Mouse (Mus musculus) kidney, adult 8-10 months (tissue): Measurements from ENCODE around the gene Ferd3l.

Experiments used
- DNase-seq, 2 experiments: peaks; one replicate each; pipeline ENCODE4 v3.0.0; 2022

The Ferd3l gene

DNA sequence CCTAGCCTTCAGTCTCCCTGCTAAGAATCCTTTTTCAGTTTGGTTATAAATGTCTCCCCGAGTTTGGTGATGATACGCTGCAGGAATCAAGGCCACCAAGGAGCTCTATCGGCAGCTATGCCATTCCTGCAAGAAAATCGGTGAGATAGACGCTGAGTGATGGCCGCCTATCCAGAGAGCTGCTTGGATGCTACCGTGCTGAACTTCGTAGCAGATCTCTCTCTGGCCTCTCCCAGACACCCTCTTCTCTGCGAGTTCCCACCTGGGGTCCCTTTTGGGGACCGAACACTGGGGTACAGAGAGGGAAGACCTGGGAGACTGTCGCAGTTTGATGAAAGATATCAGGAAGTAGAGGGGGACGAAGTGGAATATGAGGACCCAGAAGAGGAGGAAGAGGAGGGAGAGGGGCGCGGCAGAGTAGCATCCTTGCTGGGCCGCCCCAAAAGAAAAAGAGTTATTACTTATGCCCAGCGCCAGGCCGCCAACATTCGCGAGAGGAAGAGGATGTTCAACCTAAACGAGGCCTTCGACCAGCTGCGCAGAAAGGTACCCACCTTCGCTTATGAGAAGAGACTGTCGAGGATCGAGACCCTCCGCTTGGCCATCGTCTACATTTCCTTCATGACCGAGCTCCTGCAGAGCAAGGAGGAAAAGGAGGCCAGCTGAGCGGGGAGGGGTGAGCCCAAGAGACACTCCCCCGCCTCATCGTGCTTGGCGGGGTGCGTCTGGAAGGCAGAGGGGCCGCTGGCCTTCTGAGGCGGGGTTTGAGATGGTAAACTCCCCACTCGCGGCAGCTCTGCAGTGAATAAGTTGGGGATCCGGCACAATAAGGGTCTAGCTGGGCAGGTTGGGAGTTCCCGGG is at the start of gene Ferd3l:
TSS of gene Ferd3l (plus strand) at position 95 of the 862 bp plus-strand sequence.
- no peak for DNase-seq

DNA sequence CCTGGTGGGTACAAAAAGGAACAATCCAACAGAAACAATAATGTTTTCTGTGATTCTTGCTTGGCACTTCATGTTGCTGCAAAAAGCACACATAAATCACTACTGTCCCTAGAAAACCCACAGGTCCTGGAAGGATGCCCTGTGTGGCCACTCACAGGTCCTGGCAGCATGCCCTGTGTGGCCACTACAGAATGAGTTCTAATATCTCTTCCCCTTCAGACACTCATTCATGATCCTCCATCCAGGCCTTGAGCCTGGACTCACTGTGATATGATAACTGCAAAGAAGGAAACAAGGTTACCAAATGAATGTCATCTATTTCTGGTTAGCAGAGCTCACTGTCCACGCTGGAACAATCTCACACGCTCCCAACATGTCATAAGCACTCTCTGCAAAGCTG is 34.3 kb upstream of the Ferd3l start:
- no peak for DNase-seq

DNA sequence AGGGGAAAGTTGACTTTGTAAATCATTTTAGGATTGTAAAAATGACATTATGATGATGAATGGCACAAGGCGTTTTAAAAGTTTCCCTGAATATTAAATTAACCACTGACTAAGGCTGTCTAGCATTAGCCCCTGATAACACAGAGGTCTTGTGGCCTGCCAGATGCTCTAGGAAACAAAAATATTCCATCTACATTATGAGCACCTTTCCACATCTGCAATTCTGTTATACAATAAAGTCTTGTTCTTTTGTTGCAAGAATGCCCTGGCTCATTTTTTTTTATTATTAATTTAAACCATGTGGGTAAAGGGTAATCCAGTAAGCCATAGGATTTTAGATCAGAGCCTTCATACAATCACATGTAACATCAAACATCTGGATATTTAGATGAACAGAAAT is 33.6 kb upstream of the Ferd3l start:
- DNase-seq, result no peak

DNA sequence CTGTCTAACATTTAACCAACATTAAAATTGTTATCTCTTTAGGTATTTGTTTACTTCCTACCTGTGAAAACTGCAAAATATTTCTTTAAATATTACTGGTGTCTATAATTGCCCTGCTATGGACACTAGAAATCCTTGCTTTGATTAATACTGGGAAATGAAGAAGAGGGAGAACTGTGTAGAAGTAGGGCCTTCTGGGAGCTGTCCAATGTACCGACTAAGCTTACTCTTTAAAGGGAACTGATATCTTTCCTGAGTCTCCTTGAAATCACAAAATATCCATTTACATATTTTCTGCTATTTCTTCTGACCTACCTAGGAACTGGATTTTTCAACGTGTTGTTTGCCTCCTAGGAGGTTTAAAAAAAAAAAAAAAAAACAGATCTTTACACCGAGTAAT is 1.5 kb upstream of the Ferd3l start:
- DNase-seq, result no peak

DNA sequence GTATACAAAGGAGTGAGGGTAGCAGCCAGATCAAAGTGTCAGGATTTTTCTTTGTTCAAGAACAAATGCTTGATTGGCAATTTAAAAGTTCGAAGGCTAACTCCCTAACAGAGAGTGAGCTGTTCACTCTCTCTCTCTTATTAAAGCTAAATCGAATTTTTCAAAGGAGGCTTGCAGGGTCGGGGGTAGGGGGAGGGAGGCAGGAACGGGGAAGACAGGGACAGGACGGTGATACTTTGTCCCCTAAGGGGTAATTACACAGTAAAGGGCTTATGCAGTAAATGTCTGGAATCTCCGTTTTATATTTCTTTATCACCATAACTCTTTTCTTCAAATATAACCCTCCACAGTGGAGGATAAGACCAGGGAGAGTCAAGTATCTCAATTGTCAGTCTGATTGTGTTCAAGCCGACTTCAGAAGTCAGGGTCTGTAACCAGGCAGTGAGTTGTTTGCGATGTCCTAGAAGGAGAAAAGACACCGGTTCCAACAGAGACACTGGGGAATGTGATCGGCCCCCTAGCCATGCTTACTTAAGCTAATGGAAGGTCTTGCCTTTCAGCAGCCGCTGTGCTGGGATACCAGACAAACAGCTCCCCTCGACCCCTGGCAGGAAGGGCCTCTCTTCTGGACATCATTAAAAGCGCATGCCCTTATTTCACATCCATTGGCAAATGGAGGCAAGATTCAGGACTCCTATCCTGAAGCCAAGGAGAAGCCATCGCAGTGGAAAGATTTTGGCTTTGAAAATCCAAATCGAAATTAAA is 709 bp upstream of the Ferd3l start:
- DNase-seq, result no peak

DNA sequence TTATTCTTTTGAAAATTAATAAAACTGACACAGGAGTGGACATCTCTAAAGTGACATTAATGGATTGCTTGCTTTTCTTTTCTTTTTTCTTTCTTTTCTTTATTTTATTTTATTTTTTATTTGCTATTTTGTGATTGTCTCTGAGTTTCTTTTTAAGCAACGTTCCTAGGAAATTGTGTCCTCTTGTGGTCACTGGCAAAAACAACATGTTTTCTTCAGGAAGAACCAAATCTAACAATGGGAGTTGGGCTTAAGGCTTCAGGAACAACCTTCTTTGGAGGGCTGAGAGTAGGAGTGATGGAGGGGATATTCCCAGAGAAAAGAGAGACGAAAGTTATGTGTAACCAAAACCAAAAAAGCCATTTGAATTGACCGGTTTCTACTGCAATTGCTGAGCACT is 24.6 kb downstream of the Ferd3l start:
- no peak for DNase-seq

DNA sequence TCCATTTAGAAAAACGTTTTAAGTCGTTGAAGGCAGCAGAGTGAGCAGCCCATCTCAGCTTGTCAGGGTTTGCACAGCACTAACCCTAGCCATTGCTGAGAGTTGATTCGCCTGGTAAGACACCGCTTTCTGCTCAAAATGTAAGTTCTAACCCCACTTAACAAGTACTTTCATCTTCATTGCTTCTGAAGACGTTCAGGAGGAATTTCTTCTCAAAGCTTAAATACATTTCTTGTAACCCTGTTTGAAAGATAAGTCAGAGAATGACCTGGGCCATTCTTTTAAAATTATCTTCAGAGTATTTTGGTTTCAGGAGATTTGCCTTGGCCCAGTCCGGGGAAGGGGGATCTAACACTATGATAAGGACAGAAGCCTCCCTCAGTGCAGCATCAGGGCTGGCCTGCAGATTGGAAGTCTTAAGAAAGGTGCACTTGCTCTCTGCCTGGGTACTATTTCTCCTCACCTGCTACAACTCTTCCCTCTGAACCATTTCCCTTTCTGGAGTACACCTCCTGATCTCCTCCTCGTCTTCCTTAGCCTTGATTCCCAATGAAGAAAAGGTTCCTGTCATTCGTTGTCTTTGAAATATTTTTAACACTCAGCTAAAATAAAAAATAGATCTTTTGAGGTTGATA is 26.8 kb downstream of the Ferd3l start:
- no peak for DNase-seq

DNA sequence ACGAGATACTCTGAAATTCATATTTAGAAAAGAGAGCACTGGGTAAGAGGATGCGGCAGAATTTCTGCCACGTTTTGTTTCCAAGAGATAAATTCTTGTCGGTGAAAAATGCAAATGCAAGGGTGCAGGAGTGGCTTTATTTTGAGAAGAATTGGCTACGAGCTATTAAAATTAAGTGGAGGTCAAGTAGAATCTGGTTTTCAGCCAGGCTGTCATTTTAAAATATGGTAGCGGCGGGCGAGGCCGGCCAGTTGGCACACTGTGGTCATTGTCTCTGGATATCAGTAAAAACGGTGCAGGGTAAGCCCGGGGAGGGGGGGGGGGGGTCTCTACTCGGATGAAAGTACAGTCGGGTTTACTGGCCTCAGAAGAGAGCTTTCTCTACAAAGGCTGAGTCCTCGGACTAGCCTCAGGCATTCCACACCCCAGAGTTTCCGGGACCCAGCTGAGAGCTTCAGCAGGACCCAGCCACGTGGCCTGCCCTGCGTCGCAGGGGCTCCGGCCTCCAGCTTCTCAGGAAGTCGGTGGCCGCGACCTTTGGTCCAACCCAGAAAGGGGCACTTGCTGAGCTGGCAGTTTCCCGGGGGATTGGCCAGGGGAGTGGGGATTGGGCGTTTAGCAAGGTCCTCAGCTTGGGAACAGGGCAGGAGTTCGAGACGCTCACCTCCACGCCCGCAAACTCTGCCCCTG is 27.5 kb downstream of the Ferd3l start:
- no peak for DNase-seq

DNA sequence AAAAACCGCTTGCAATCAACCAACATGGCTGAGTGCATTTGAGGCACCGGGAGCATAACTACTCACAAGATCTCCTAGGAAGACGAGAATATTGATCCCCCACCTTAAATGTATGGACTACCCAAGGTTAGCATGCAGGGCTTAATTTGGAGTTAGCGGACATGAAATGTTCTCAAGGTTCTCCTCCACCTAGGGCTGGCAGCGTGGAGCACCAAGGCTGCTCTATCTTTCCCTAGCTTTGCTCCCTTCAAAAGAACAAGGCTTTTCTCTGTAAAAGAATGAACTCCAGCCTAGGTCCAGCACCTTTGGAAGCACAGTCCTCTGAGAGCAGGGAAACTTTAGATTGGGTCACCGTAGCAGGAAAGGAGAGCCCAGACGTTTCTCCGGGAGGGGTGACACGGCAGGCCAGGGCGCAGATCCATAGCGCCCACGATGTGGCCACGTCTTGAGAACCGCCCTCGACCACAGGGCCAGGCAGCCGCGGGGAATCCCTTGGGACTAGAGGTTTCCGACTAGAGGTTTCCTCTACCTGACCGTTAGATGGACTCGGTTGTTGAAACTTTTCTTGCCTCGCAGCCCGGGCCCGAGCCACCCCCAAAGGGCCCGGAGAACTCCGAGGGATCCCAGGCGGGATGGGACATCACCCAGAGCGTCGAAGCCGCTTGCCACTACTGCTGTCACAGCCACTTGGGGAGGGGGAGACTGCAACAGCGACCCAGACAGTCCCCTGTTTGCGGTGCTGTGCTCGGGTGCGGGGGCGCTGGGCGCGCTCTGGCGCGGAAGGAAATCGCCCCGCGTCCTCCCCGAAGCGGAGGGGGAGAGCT is 28.6 kb downstream of the Ferd3l start:
- DNase-seq, result no peak

DNA sequence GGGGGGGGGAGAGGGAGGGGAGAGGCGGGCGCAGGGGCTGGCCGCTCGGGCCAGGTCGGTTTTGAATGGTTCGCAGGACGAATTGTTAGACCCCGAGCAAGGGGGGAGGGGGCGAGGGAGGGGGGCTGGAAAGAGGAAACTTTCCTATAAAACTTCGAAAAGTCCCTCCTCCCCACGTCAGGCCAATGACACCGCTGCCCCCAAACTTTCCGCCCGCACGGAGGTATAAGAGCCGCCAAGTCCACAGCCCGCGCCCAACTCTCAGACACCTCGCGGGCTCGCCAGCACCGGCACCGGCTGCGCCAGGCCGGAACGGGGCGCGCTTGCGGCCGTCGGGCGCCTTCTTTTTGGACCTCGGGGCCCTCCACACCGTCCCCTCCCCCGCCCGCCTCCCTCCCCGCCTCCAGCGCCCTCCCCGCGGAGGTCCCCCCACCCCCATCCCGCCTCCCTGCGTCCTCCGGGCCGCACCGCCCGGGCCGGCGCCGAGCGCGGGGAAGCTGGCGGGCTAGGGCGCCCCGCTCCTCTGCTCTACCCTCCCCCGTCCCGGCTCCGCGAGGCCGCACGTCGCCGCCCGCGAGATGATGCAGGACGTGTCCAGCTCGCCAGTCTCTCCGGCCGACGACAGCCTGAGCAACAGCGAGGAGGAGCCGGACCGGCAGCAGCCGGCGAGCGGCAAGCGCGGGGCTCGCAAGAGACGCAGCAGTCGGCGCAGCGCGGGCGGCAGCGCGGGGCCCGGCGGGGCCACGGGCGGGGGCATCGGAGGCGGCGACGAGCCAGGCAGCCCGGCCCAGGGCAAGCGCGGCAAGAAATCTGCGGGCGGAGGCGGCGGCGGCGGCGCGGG is 29.4 kb downstream of the Ferd3l start, which contains the start of gene Twist1:
TSS of gene Twist1 (plus strand) at position 272 of the 841 bp plus-strand sequence.
- DNase-seq, result no peak

DNA sequence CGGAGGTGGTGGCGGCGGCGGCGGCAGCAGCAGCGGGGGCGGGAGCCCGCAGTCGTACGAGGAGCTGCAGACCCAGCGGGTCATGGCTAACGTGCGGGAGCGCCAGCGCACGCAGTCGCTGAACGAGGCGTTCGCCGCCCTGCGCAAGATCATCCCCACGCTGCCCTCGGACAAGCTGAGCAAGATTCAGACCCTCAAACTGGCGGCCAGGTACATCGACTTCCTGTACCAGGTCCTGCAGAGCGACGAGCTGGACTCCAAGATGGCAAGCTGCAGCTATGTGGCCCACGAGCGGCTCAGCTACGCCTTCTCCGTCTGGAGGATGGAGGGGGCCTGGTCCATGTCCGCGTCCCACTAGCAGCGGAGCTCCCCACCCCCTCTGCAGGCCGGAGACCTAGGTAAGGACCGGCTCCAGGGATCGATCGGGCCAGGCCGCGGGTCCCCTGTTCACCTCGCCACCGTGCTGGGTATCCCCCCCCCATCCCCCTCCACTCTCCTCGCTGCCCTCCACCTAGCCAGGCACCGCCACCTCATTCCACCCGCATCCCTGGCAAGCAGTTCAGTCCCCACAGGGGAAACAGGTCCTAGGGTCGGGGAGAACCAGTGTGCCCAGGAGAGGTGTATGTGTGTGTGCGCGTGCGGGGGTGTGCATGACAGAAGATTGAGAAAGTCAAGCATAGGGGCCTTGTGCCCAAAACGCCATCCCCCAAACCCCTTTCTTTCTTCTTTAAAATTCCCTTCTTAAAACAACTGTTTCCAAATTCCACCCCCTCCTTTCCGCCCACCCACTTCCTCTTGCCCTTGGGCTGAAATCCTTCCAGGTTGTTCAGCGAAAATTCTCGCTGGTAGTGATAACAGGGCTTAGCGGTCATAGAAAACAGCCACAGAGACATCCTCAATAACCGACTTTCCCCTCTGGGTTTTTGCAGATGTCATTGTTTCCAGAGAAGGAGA is 30.3 kb downstream of the Ferd3l start:
- DNase-seq, result no peak

DNA sequence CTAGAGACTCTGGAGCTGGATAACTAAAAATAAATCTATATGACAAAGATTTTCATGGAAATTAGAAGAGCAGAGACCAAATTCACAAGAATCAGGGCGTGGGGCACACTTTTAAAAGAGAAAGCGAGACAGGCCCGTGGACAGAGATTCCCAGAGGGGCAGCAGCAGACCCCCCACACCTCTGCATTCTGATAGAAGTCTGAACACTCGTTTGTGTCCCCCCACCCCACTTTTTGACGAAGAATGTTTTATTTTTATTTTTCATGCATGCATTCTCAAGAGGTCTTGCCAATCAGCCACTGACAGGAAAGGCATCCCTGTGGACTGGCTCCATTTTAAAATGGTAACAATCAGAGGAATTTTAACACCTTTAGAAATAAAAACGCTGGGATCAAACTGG is 31.0 kb downstream of the Ferd3l start:
- no peak for DNase-seq

DNA sequence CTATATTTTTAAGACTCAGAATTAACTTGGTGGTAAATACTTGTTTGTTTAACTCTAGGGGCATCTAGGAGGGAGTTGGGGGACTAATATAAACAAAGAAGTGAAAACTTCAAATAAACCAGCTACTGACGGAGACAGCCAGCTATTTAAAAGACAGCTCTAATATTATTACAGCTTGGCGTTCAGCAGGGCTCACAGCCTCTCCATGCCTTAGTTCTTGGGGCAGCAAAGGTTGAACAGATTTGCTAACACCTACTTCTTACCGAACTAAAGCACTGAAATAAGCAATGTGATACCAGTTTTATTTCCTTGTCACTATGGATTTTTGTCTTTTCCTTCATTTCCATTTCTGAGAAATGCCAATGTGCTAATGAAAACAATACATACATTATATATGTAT is 31.6 kb downstream of the Ferd3l start:
- no peak for DNase-seq

DNA sequence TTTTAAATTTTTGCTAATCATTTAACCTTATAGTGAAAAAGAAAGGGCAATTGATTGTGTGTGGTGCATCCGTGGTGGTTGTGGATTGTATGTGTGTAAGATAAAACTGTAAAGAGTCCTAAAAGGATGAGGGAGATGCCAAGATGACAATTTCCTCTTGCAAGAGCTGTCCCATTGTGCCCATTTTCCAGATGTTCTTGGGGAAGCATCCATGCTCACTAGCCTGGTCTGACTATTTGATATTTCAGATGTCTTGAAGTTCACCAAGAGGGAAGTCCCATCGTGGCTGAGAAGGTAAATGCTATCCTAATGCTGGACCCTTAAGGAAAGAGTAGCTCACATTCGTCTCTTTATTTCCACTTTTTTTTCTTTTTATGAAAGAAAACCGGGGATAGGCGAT is 32.8 kb downstream of the Ferd3l start:
- no peak for DNase-seq

DNA sequence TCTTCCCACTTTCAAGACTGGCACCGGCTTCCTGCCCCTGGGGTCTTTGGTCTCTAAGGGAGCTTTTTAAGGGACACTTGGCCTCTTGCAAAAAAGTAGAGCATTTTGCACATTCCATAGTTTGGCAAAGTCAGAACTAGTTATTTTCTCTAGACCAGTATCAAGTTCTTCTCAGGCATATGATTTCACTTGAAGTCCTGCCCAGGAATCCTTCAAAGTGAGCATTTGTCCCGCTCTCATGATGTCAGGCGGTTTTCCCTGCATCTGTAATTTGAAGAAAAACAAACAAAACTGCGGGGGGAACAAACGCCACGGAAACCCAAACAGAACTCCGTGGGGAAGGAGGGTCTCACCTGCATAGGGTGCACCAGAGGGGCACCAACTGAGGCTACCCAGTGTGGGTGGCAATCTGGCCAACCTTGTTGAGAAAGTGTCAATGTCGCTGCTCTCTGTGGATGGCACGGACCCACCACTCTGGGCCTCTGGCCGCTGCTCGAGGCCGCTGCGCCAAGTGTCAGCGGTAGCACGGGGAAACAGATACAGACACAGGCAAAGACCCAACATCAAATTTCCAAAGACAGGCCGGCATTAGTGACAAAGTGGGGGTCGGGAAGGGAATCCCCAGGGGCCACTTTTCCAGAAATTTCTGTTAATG is 34.0 kb downstream of the Ferd3l start:
- DNase-seq, result no peak

DNA sequence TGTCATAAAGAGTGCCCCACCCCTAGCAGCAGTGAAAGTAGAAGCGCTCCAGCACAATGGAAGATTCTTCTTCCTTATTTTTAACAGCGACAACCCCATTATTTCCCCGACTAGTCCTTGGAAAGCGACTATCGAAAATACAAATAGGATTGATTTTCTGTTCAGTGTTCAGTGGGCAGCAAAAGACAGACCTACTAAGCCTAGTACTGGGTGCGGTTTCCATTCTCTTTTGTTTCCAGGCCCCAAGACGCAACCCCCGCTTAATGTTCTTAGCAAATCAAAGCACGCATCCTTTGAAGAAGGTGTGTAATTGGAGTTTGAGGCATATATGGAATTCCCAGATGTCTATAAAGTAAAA is 34.5 kb downstream of the Ferd3l start:
- no peak for DNase-seq

DNA sequence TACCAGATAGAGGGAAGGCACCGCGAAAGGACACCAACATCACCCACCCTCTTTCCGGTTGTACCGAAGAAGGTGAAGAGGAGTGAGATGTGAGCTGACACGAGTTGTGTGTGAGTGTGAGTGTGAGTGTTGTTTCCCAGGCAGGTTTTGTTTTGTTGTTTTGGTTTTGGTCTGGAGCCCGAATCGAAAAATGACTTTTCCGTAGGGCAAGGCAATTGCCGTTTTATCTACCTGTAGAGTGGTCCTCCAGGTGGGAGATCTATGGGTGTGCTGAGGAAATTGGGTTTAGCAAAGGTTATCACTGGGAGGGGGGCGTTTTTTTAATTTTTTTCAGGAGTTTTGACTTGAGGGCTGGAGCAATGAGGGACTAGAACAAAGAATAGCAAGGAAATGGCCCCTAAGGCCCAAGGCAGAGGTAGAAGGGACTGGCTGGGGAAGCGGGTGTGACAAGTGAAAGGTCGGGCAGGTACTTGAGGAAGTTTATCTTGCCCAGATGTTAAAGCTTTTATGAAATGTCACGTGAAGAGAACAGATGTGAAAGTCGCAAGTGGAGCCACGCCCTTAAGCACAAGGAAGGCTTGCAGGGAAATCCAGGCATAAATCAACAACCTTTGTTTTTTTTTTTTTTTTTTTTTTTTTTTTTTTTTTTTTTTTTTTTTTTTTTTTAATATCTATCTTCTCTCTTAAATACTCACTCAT is 35.6 kb downstream of the Ferd3l start:
- DNase-seq, result no peak

DNA sequence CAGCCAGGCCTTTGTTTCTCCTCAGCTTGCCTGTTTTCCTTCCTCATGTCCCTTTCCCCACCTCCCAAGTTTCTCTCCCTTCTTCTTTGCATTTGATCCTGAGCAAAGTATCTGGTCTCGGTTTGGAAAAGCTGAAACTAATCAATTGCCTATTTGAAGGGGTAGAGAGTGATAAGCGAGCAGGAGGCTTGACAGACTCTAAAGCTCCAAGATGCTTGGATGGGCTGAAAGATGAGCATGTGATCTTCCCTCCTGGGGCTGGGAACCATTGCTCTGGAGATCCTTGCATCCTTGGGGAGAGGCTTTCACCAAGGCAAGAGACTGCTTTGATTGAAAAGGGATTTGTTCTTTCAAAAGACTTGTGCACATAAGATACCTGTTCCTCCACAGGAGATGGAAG is 36.2 kb downstream of the Ferd3l start:
- no peak for DNase-seq
